Mouse (Mus musculus): Measurements from ENCODE around the gene Ltk. TPM values are rescaled to one million over a fixed set of nuclear protein-coding genes. Genes with fewer than 3 reads are reported as not detected.
"Not testable (repeated sequence)": the region's sequence is repeated elsewhere in the genome, so short reads cannot be mapped to it uniquely, and the experiment has no call there.

Gene Ltk
- polyA plus RNA-seq, 1 experiment from 2014 or later: not detected

DNA sequence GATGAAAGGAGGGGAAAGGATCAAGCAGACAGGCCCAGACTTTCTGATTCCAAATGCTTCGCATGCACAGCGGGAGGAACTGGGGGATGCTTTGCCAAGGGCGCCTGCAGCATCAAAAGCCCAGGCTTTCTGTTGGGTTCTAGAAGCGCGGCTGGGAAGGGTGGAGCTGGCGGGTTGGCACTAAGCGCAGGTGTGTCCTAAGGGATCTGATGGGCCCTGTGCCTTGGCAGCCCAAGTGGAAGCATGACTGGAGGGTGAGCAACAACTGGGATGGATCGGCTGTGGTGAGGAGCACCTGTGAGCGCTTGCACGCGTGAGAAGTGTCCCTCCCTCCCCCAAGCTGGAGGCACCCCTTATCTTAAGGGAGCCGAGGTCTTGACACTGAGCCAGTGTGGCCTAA, 23.1 kb downstream of the Ltk start:
- no peak for DNase-seq (ENCODE audit: low spot score)
- H3K4me2 ChIP-seq (ENCODE audit: low read depth, severe bottlenecking): no peak overlapping the region
- no peak overlapping the region for H3K9ac ChIP-seq (ENCODE audit: low read length)
- no peaks in the 10 kb centered on the region for H3K9me3 ChIP-seq (ENCODE audit: control insufficient read depth, low read length)
- H3K27me3 ChIP-seq (ENCODE audit: control insufficient read depth, insufficient read depth, low read length): peaks cover 2% of the 10 kb centered on the region; the same call in 1 of the 2 replicates
- H3K4me3 ChIP-seq (ENCODE audit: low read depth, low read length): no peak overlapping the region
- ATAC-seq (ENCODE audit: insufficient number of reproducible peaks, low FRiP score, low TSS enrichment, low read depth): no peak
- H3K27ac ChIP-seq (replicated peaks; ENCODE audit: low read depth, low read length): no peak overlapping the region
- H3K4me1 ChIP-seq (ENCODE audit: control insufficient read depth, insufficient read depth, low read length): peaks cover 7% of the 10 kb centered on the region; the same call in 1 of the 2 replicates
- WGBS: 20% methylated on average over 12 of the region's 12 CpGs
- peaks cover 8% of the 10 kb centered on the region for H3K36me3 ChIP-seq (ENCODE audit: control insufficient read depth, insufficient read depth, low read length)

DNA sequence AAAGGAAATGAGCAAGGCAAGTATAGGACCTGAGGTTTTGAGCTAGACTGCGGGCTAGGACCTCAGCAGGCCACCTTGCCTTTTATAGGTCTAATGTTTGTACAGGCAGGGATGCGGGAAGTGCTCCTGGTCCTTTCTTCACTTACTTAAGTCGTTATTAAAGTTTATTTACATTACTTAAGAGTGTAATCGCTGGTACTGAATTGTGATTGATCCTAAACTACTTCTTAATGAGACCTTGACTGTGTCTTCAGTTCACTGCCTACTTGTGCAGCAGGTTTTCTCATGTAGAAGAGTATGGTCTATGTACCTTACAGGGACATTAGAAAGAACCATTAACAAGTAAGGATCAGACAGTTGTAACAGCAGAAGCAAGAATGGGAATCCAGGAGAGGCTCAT, 29.5 kb downstream of the Ltk start:
- H3K9ac ChIP-seq (ENCODE audit: low read length): no peak overlapping the region

DNA sequence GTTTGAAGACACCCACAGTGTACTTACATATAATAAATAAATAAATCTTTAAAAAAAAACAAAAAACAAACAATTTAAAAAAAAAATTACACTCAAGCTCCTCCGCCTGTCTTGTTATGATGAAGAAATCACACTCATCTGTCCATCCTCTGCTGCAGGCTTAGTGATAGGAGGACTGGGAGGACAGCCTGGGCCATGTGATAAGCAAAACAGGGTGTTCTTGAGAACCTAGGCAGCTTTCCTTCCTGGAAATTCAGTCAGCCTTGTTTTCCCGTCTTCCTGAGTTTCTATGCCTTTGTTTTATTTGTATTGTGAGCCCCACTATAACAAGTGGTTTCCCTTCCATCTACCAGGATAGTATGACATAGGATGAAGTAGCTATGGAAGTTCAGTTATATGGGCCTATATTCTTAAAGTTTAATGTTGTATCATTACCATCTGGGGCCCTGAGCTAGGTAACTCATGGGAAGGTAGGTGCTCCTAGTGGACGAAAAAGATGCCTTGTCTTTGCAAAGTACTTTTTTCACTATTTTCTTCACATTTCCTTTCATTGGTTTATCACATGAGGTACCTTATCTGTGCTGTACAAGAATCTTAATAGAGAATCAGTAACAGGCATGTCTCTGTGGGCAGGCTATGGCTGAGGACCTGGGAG, 32.3 kb downstream of the Ltk start:
- no peaks in the 10 kb centered on the region for H3K4me1 ChIP-seq (ENCODE audit: control insufficient read depth, insufficient read depth, low read length)
- H3K4me2 ChIP-seq (ENCODE audit: low read depth, severe bottlenecking): no peak overlapping the region
- no peaks in the 10 kb centered on the region for H3K9me3 ChIP-seq (ENCODE audit: control insufficient read depth, low read length)
- H3K27me3 ChIP-seq (ENCODE audit: control insufficient read depth, insufficient read depth, low read length): no peaks in the 10 kb centered on the region
- ATAC-seq (ENCODE audit: insufficient number of reproducible peaks, low FRiP score, low TSS enrichment, low read depth): no peak
- H3K27ac ChIP-seq (replicated peaks; ENCODE audit: low read depth, low read length): no peak overlapping the region
- DNase-seq (ENCODE audit: low spot score): no peak
- peaks cover 40% of the 10 kb centered on the region for H3K36me3 ChIP-seq (ENCODE audit: control insufficient read depth, insufficient read depth, low read length)
- H3K9ac ChIP-seq (ENCODE audit: low read length): no peak overlapping the region
- 92% methylated on average over 3 of the region's 3 CpGs for WGBS
- no peak overlapping the region for H3K4me3 ChIP-seq (ENCODE audit: low read depth, low read length)

More for the DNA sequence above, 29.5 kb downstream of the Ltk start:
- Histone ChIP-seq H3K4me2 (ENCODE audit: low read depth, severe bottlenecking) (no peak overlapping the region), H3K9me3 (ENCODE audit: control insufficient read depth, low read length) (no peaks in the 10 kb centered on the region), H3K4me1 (ENCODE audit: control insufficient read depth, insufficient read depth, low read length) (no peaks in the 10 kb centered on the region), H3K4me3 (ENCODE audit: low read depth, low read length) (no peak overlapping the region), H3K27me3 (ENCODE audit: control insufficient read depth, insufficient read depth, low read length) (no peaks in the 10 kb centered on the region), H3K27ac (replicated peaks; ENCODE audit: low read depth, low read length) (no peak overlapping the region), H3K36me3 (ENCODE audit: control insufficient read depth, insufficient read depth, low read length) (peaks cover 23% of the 10 kb centered on the region)
- ATAC-seq (ENCODE audit: insufficient number of reproducible peaks, low FRiP score, low TSS enrichment, low read depth) (no peak), DNase-seq (ENCODE audit: low spot score) (no peak)
- 83% methylated on average over 4 of the region's 4 CpGs for WGBS

DNA sequence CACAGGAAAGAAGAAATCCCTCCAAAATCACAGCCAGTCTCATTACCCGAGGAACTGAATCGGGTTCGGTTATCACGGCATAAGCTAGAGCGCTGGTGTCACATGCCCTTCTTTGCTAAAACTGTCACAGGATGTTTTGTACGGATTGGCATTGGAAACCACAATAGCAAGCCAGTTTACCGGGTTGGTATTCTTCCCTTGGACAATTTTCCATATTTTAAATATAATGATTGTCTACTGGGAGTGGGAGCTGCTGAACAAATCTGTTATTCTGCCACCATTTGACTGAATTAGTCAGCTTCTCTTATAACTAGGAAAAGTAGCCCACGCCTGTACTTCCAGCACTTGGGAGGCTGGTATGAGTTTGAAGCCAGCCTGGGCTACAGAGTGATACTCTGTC, 39.2 kb downstream of the Ltk start:
- no peak overlapping the region for H3K27ac ChIP-seq (replicated peaks; ENCODE audit: low read depth, low read length)
- no peak for DNase-seq (ENCODE audit: low spot score)
- no peaks in the 10 kb centered on the region for H3K27me3 ChIP-seq (ENCODE audit: control insufficient read depth, insufficient read depth, low read length)
- no peak overlapping the region for H3K4me3 ChIP-seq (ENCODE audit: low read depth, low read length)
- no peak for ATAC-seq (ENCODE audit: insufficient number of reproducible peaks, low FRiP score, low TSS enrichment, low read depth)
- peaks cover 42% of the 10 kb centered on the region; the same call in 1 of the 2 replicates for H3K36me3 ChIP-seq (ENCODE audit: control insufficient read depth, insufficient read depth, low read length)
- 96% methylated on average over 8 of the region's 8 CpGs for WGBS
- H3K4me1 ChIP-seq (ENCODE audit: control insufficient read depth, insufficient read depth, low read length): no peaks in the 10 kb centered on the region
- H3K4me2 ChIP-seq (ENCODE audit: low read depth, severe bottlenecking): no peak overlapping the region
- H3K9me3 ChIP-seq (ENCODE audit: control insufficient read depth, low read length): no peaks in the 10 kb centered on the region
- H3K9ac ChIP-seq (ENCODE audit: low read length): no peak overlapping the region

DNA sequence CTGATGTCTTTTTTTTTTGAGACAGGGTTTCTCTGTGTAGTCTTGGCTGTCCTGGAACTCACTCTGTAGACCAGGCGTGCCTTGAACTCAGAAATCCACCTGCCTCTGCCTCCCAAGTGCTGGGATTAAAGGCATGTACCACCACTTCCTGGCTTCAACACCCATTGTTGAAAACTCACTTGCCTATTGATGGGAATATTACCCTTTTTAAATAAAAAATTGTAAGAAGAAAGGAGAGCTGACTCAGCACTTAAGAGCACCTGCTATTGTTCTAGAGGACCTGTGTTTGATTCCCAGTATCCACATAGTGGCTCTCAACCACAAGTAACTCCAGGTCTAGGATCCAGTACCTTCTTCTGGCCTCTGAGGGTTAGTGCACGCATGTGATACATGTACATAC, 44.4 kb downstream of the Ltk start:
- DNase-seq (ENCODE audit: low spot score); H3K27ac ChIP-seq (replicated peaks; ENCODE audit: low read depth, low read length); H3K9me3 ChIP-seq (ENCODE audit: control insufficient read depth, low read length); H3K4me2 ChIP-seq (ENCODE audit: low read depth, severe bottlenecking); H3K27me3 ChIP-seq (ENCODE audit: control insufficient read depth, insufficient read depth, low read length); H3K4me3 ChIP-seq (ENCODE audit: low read depth, low read length); ATAC-seq (ENCODE audit: insufficient number of reproducible peaks, low FRiP score, low TSS enrichment, low read depth); H3K4me1 ChIP-seq (ENCODE audit: control insufficient read depth, insufficient read depth, low read length); H3K9ac ChIP-seq (ENCODE audit: low read length): not testable (repeated sequence)
- WGBS: 92% methylated on average over 2 of the region's 2 CpGs
- H3K36me3 ChIP-seq (ENCODE audit: control insufficient read depth, insufficient read depth, low read length): peaks cover 10% of the 10 kb centered on the region; the same call in 1 of the 2 replicates

DNA sequence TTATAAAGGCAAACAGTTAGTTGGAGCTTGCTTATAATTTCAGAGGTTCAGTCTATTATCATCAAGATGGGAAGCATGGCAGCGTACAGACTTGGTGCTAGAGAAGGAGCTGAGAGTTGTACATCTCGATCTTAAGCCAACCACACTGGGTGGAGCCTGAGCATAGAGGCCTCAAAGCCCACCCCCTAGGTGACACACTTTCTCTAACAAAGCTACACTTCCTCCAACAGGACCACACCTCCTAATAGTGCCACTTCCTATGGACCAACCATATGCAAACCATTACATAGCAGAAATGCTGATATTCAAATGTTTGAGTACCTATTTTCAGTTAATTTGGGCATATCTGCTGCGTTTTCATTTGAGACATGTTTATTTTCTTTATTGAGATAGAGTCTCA, 50.2 kb downstream of the Ltk start:
- Histone ChIP-seq H3K9ac (ENCODE audit: low read length) (no peak overlapping the region), H3K27me3 (ENCODE audit: control insufficient read depth, insufficient read depth, low read length) (no peaks in the 10 kb centered on the region), H3K4me3 (ENCODE audit: low read depth, low read length) (no peak overlapping the region), H3K4me1 (ENCODE audit: control insufficient read depth, insufficient read depth, low read length) (no peaks in the 10 kb centered on the region), H3K4me2 (ENCODE audit: low read depth, severe bottlenecking) (no peak overlapping the region), H3K36me3 (ENCODE audit: control insufficient read depth, insufficient read depth, low read length) (peaks cover 13% of the 10 kb centered on the region), H3K9me3 (ENCODE audit: control insufficient read depth, low read length) (no peaks in the 10 kb centered on the region), H3K27ac (replicated peaks; ENCODE audit: low read depth, low read length) (no peak overlapping the region)
- WGBS: 89% methylated on average over 3 of the region's 3 CpGs
- DNase-seq (ENCODE audit: low spot score): no peak
- no peak for ATAC-seq (ENCODE audit: insufficient number of reproducible peaks, low FRiP score, low TSS enrichment, low read depth)

DNA sequence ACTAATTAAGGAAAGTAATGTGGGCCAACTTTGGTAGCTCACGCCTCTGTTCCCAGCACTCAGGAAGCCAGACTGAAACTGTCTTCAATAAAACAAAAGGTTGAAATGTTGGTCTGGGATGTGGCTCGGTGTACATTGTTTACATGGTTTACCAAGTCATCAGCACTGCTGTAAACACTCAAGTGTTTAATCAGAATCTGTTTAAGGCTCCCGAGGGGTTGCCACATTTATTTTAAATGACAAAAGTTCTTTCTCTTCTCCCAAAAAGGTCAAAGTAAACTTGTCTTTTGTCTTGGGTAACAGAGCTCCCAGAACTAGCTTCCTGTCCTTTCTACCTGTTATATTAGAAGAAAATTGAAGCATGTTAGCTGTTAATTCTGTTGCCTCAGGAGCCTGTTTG, 52.6 kb downstream of the Ltk start:
- H3K36me3 ChIP-seq (ENCODE audit: control insufficient read depth, insufficient read depth, low read length): peaks cover 13% of the 10 kb centered on the region
- ATAC-seq (ENCODE audit: insufficient number of reproducible peaks, low FRiP score, low TSS enrichment, low read depth): no peak

DNA sequence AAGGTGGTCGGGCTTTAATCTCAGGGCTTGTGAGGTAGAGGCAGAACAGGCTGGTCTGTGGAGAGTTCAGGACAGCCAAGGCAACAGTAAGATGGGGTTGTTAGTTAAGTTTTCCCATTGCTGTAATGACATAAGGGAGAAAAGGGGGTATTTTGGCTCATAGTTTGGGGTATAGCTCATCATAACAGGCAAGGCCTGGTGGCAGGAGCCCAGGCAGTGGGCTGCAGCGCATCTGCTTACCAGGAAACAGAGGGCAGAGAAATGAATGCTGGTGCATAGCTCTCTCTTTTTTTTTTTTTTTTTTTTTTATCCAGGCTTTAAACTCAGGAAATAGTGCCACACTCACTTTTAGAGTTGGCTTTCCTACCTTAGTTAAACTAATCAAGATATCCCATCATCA, 57.1 kb downstream of the Ltk start:
- Histone ChIP-seq H3K4me1 (ENCODE audit: control insufficient read depth, insufficient read depth, low read length) (no peaks in the 10 kb centered on the region), H3K27ac (replicated peaks; ENCODE audit: low read depth, low read length) (no peak overlapping the region), H3K4me3 (ENCODE audit: low read depth, low read length) (no peak overlapping the region), H3K4me2 (ENCODE audit: low read depth, severe bottlenecking) (no peak overlapping the region), H3K27me3 (ENCODE audit: control insufficient read depth, insufficient read depth, low read length) (no peaks in the 10 kb centered on the region), H3K36me3 (ENCODE audit: control insufficient read depth, insufficient read depth, low read length) (peaks cover 16% of the 10 kb centered on the region), H3K9me3 (ENCODE audit: control insufficient read depth, low read length) (no peaks in the 10 kb centered on the region), H3K9ac (ENCODE audit: low read length) (no peak overlapping the region)
- 95% methylated on average over 2 of the region's 2 CpGs for WGBS
- no peak for DNase-seq (ENCODE audit: low spot score)
- ATAC-seq (ENCODE audit: insufficient number of reproducible peaks, low FRiP score, low TSS enrichment, low read depth): no peak

More for the DNA sequence above, 52.6 kb downstream of the Ltk start:
- DNase-seq (ENCODE audit: low spot score): no peak
- Histone ChIP-seq H3K4me2 (ENCODE audit: low read depth, severe bottlenecking) (no peak overlapping the region), H3K9ac (ENCODE audit: low read length) (no peak overlapping the region), H3K27me3 (ENCODE audit: control insufficient read depth, insufficient read depth, low read length) (no peaks in the 10 kb centered on the region), H3K4me3 (ENCODE audit: low read depth, low read length) (no peak overlapping the region), H3K4me1 (ENCODE audit: control insufficient read depth, insufficient read depth, low read length) (no peaks in the 10 kb centered on the region), H3K9me3 (ENCODE audit: control insufficient read depth, low read length) (no peaks in the 10 kb centered on the region), H3K27ac (replicated peaks; ENCODE audit: low read depth, low read length) (no peak overlapping the region)
- 89% methylated on average over 3 of the region's 3 CpGs for WGBS

All from limb, embryonic 11.5 days (tissue).